Mouse (Mus musculus) C2C12 (cell line): ENCODE measurements around the gene Nuak1. TPM values are rescaled to one million over a fixed set of nuclear protein-coding genes. Genes with fewer than 3 reads are reported as not detected.

ENCODE experiments used
- H3K27me3 ChIP-seq: one replicate; pipeline ENCODE4 v1.6.1; 2011; ENCODE audit not compliant: control insufficient read depth, insufficient read depth, insufficient read length
- H3K36me3 ChIP-seq: one replicate; pipeline ENCODE4 v1.6.1; 2011; ENCODE audit not compliant: control insufficient read depth, insufficient read depth
- H3K4me3 ChIP-seq: one replicate; pipeline ENCODE4 v1.5.1; 2011; ENCODE audit warnings: mild to moderate bottlenecking, control low read depth; ENCODE audit not compliant: poor library complexity, insufficient read depth, severe bottlenecking
- H3K79me2 ChIP-seq: one replicate; pipeline ENCODE4 v1.6.1; 2011; ENCODE audit not compliant: control insufficient read depth, insufficient read depth
- H3K79me3 ChIP-seq: one replicate; pipeline ENCODE4 v1.6.1; 2011; ENCODE audit warnings: low read depth, control low read depth
- H3ac ChIP-seq: one replicate; pipeline ENCODE3; 2011; ENCODE audit warnings: low read depth; ENCODE audit not compliant: control insufficient read depth, insufficient read length
- CEBPB ChIP-seq: IDR thresholded peaks from one replicate; pipeline ENCODE4 v1.6.1; 2011; ENCODE audit warnings: low read depth, mild to moderate bottlenecking, control low read depth, moderate library complexity
- CTCF ChIP-seq: IDR thresholded peaks from one replicate; pipeline ENCODE4 v1.5.1; 2011; ENCODE audit not compliant: control insufficient read depth, insufficient read depth, insufficient read length
- FOSL1 ChIP-seq: IDR thresholded peaks from one replicate; pipeline ENCODE4 v1.8.0; 2011; ENCODE audit warnings: mild to moderate bottlenecking, low read length; ENCODE audit not compliant: poor library complexity, insufficient read depth, severe bottlenecking
- MAX ChIP-seq: IDR thresholded peaks from one replicate; pipeline ENCODE4 v1.6.1; 2011; ENCODE audit warnings: mild to moderate bottlenecking, control low read depth
- MYOD1 ChIP-seq: IDR thresholded peaks from one replicate; pipeline ENCODE4 v1.6.1; 2011; ENCODE audit warnings: low read depth; ENCODE audit not compliant: control insufficient read depth, insufficient read length
- MYOG ChIP-seq: IDR thresholded peaks from one replicate; pipeline ENCODE4 v1.6.1; 2011; ENCODE audit not compliant: control insufficient read depth, insufficient read length; ENCODE audit errors: extremely low read depth
- USF1 ChIP-seq: IDR thresholded peaks from one replicate; pipeline ENCODE4 v1.6.1; 2011; ENCODE audit warnings: low read depth, mild to moderate bottlenecking, control low read depth, moderate library complexity
- polyA plus RNA-seq: library from polyadenylated mRNA; unstranded; fragments of >200 nt; fragmentation: generic; extraction: Trizol; gene quantifications from one replicate; pipeline ENCODE4 v1.2.1, GENCODE M21; 2012; ENCODE audit warnings: missing spikeins

The Nuak1 gene
- polyA plus RNA-seq, 1 experiment, result 15.2 TPM

GRCm38 (mm10) chr10:84416752-84417151 is 23.6 kb downstream of the Nuak1 start:
- TF ChIP-seq MAX (no peak), FOSL1 (no peak), CTCF (no peak), CEBPB (no peak), MYOD1 (no peak), USF1 (no peak), MYOG (no peak)
- Histone ChIP-seq H3K36me3 (peaks cover 13% of the 10 kb centered on the region), H3K27me3 (no peaks in the 10 kb centered on the region), H3K79me2 (peaks cover 16% of the 10 kb centered on the region), H3K4me3 (no peak overlapping the region), H3ac (no peak overlapping the region), H3K79me3 (peaks cover 8% of the 10 kb centered on the region)

- Histone ChIP-seq H3K4me3 (no peak overlapping the region), H3K27me3 (no peaks in the 10 kb centered on the region), H3K36me3 (peaks cover 5% of the 10 kb centered on the region), H3K79me3 (peaks cover 6% of the 10 kb centered on the region), H3ac (no peak overlapping the region), H3K79me2 (peaks cover 16% of the 10 kb centered on the region)
- TF ChIP-seq MAX (no peak), CTCF (no peak), FOSL1 (no peak), MYOG (no peak), MYOD1 (no peak), CEBPB (no peak), USF1 (no peak)
Measured at GRCm38 (mm10) chr10:84414981-84415700, 25.3 kb downstream of the Nuak1 start.

- Histone ChIP-seq H3K36me3 (no peaks in the 10 kb centered on the region), H3K79me2 (peaks cover 8% of the 10 kb centered on the region), H3K27me3 (no peaks in the 10 kb centered on the region), H3ac (no peak overlapping the region), H3K79me3 (peaks cover 6% of the 10 kb centered on the region), H3K4me3 (no peak overlapping the region)
- TF ChIP-seq USF1 (no peak), MYOG (no peak), MAX (no peak), MYOD1 (no peak), FOSL1 (no peak), CTCF (no peak), CEBPB (no peak)
Measured at GRCm38 (mm10) chr10:84413310-84413709, 27.1 kb downstream of the Nuak1 start.

- peaks cover 6% of the 10 kb centered on the region for H3K79me3 ChIP-seq
- H3K27me3 ChIP-seq, result no peaks in the 10 kb centered on the region
- H3ac ChIP-seq, result no peak overlapping the region
- H3K36me3 ChIP-seq, result no peaks in the 10 kb centered on the region
- TF ChIP-seq FOSL1, result no peak
- no peak for TF ChIP-seq MAX
- TF ChIP-seq CTCF, result no peak
- no peak for TF ChIP-seq USF1
- TF ChIP-seq MYOD1, result no peak
- no peak for TF ChIP-seq MYOG
- no peak for TF ChIP-seq CEBPB
- no peak overlapping the region for H3K4me3 ChIP-seq
- H3K79me2 ChIP-seq, result peaks cover 8% of the 10 kb centered on the region
Measured at GRCm38 (mm10) chr10:84412326-84412962, 28.0 kb downstream of the Nuak1 start.

GRCm38 (mm10) chr10:84411122-84412105 is 29.0 kb downstream of the Nuak1 start:
- Histone ChIP-seq H3ac (no peak overlapping the region), H3K27me3 (no peaks in the 10 kb centered on the region), H3K79me3 (peaks cover 10% of the 10 kb centered on the region), H3K4me3 (no peak overlapping the region), H3K36me3 (peaks cover 5% of the 10 kb centered on the region), H3K79me2 (peaks cover 8% of the 10 kb centered on the region)
- no peak for TF ChIP-seq CEBPB
- no peak for TF ChIP-seq USF1
- TF ChIP-seq FOSL1, result no peak
- no peak for TF ChIP-seq MYOD1
- no peak for TF ChIP-seq CTCF
